Mouse (Mus musculus): ENCODE results near the gene Akirin2.
"Not testable (repeated sequence)": the region's sequence is repeated elsewhere in the genome, so short reads cannot be mapped to it uniquely, and the experiment has no call there.

The Akirin2 gene

GRCm38 (mm10) chr4:34550748-34551097 lies at the start of gene Akirin2:
TSS of gene Akirin2 (plus strand) at chr4:34550937.
- no peak for DNase-seq (ENCODE audit: low spot score)

GRCm38 (mm10) chr4:34510305-34510704 lies 40.4 kb upstream of the Akirin2 start:
- DNase-seq (ENCODE audit: low spot score): no peak

GRCm38 (mm10) chr4:34522846-34523245 lies 27.9 kb upstream of the Akirin2 start:
- DNase-seq (ENCODE audit: low spot score): no peak

- no peak for DNase-seq (ENCODE audit: low spot score)
Observed at GRCm38 (mm10) chr4:34523586-34523985, 27.2 kb upstream of the Akirin2 start.

- no peak for DNase-seq (ENCODE audit: low spot score)
Observed at GRCm38 (mm10) chr4:34526771-34527170, 24.0 kb upstream of the Akirin2 start.

GRCm38 (mm10) chr4:34528430-34529100 lies 22.2 kb upstream of the Akirin2 start:
- DNase-seq (ENCODE audit: low spot score): no peak

- no peak for DNase-seq (ENCODE audit: low spot score)
Observed at GRCm38 (mm10) chr4:34529379-34529778, 21.4 kb upstream of the Akirin2 start.

GRCm38 (mm10) chr4:34529941-34530340 lies 20.8 kb upstream of the Akirin2 start:
- DNase-seq (ENCODE audit: low spot score): no peak

- peak; percentile 83 for DNase-seq (ENCODE audit: low spot score)
Observed at GRCm38 (mm10) chr4:34549981-34550747, 573 bp upstream of the Akirin2 start.

GRCm38 (mm10) chr4:34551098-34551809 lies 517 bp downstream of the Akirin2 start:
- peak; percentile 15 for DNase-seq (ENCODE audit: low spot score)

- DNase-seq (ENCODE audit: low spot score): no peak
Observed at GRCm38 (mm10) chr4:34551966-34552365, 1.2 kb downstream of the Akirin2 start.

- DNase-seq (ENCODE audit: low spot score): no peak
Observed at GRCm38 (mm10) chr4:34554596-34554995, 3.9 kb downstream of the Akirin2 start.

- DNase-seq (ENCODE audit: low spot score): no peak
Observed at GRCm38 (mm10) chr4:34555604-34556003, 4.9 kb downstream of the Akirin2 start.

- DNase-seq (ENCODE audit: low spot score): no peak
Observed at GRCm38 (mm10) chr4:34556183-34556582, 5.4 kb downstream of the Akirin2 start.

GRCm38 (mm10) chr4:34560971-34561370 lies 10.2 kb downstream of the Akirin2 start:
- DNase-seq (ENCODE audit: low spot score): no peak

GRCm38 (mm10) chr4:34566226-34566625 lies 15.5 kb downstream of the Akirin2 start:
- DNase-seq (ENCODE audit: low spot score): no peak

GRCm38 (mm10) chr4:34572876-34573275 lies 22.1 kb downstream of the Akirin2 start:
- no peak for DNase-seq (ENCODE audit: low spot score)

GRCm38 (mm10) chr4:34577028-34577427 lies 26.3 kb downstream of the Akirin2 start:
- no peak for DNase-seq (ENCODE audit: low spot score)

- no peak for DNase-seq (ENCODE audit: low spot score)
Observed at GRCm38 (mm10) chr4:34579215-34579614, 28.5 kb downstream of the Akirin2 start.

- DNase-seq (ENCODE audit: low spot score): not testable (repeated sequence)
Observed at GRCm38 (mm10) chr4:34581489-34581888, 30.8 kb downstream of the Akirin2 start.

GRCm38 (mm10) chr4:34581990-34582389 lies 31.3 kb downstream of the Akirin2 start:
- no peak for DNase-seq (ENCODE audit: low spot score)

- DNase-seq (ENCODE audit: low spot score): no peak
Observed at GRCm38 (mm10) chr4:34582476-34582875, 31.7 kb downstream of the Akirin2 start.

- DNase-seq (ENCODE audit: low spot score): no peak
Observed at GRCm38 (mm10) chr4:34583427-34583826, 32.7 kb downstream of the Akirin2 start.
